Mouse (Mus musculus) embryonic fibroblast, embryonic 13.5 days (primary cell): ENCODE results near the gene Sbsn.

Experiments used
- CTCF ChIP-seq: IDR thresholded peaks from 2 replicates; pipeline ENCODE4 v1.5.1; 2011; ENCODE audit warnings: mild to moderate bottlenecking, control low read depth, low read length, moderate library complexity, borderline replicate concordance; ENCODE audit not compliant: insufficient read depth
- POLR2A ChIP-seq: IDR thresholded peaks from 2 replicates; pipeline ENCODE4 v1.6.1; 2011; ENCODE audit warnings: low read depth, mild to moderate bottlenecking, control low read depth, low read length, moderate library complexity

DNA sequence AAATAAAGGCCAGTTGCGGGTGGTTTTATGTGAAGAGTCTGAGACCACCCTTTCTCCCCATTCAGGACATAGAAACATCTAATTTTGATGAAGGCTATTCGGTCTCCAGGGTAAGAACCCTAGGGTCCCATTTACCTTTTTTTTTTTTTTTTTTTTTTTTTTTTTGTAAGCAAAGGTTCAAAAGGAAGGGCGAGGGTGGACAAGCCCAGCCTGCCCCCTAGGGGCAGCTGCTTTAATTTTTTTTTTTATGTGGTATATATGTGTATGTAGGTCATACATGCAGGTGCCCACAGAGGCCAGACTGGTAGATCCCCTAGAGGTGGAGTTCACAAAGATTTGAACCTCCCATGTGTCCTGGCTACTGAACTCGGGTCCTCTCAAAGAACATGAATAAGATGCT lies 15.1 kb downstream of the Sbsn start:
- no peak for TF ChIP-seq POLR2A
- TF ChIP-seq CTCF = no peak
